Mouse (Mus musculus) megakaryocyte, embryonic 14.5 days (primary cell): ENCODE measurements around the gene Ptpn22.

Experiments
- FLI1 ChIP-seq: IDR thresholded peaks from 2 replicates; pipeline ENCODE4 v1.6.1; 2012; ENCODE audit warnings: low read length, inconsistent platforms, mixed read lengths
- GATA1 ChIP-seq: IDR thresholded peaks from 3 replicates; pipeline ENCODE4 v1.6.1; 2012; ENCODE audit warnings: mixed read lengths, low read length, inconsistent platforms, borderline replicate concordance

DNA sequence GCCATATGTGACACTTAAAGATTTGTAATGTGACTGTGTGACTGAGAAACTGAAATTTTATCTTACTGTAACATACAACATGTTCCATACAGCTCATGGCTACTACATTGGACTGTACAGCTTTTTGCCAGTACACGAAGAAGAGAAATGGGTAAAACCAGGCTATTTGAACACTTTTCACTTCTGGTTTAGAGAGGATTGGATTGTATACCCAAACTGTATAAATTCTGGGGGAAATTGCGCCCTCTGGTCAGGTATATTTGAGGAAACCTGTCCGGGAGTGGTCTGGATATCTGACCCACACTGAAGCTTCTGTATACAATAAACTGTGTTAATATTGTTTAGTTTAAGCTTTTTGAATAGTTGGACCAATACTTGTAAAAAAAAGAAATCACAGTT is 57.2 kb downstream of the Ptpn22 start:
- no peak for TF ChIP-seq GATA1
- no peak for TF ChIP-seq FLI1
